Mouse (Mus musculus): ENCODE data around the gene Fanca. TPM values are rescaled to one million over a fixed set of nuclear protein-coding genes. Genes with fewer than 3 reads are reported as not detected.

The Fanca gene
- polyA plus RNA-seq, 1 experiment from 2014 or later: 35.4 TPM

- peaks cover 11% of the 10 kb centered on the region for H3K4me1 ChIP-seq (replicated peaks; ENCODE audit: control insufficient read depth, insufficient read depth, low read length)
- DNase-seq (ENCODE audit: low spot score) (no peak), ATAC-seq (ENCODE audit: low FRiP score) (no peak; the same call in none of the 2 replicates)
- H3K4me3 ChIP-seq (ENCODE audit: low read depth, low read length): peak overlapping the region; percentile 96
- H3K27ac ChIP-seq (ENCODE audit: low read depth, low read length): peak overlapping the region; percentile 85
- WGBS: under 1% methylated on average over 23 of the region's 40 CpGs
- peak overlapping the region; percentile 97 for H3K4me2 ChIP-seq (replicated peaks; ENCODE audit: low read depth, low read length)
- H3K9ac ChIP-seq (ENCODE audit: low read depth, low read length): peak overlapping the region; percentile 98
- no peaks in the 10 kb centered on the region for H3K9me3 ChIP-seq (ENCODE audit: control insufficient read depth, low read length)
- H3K27me3 ChIP-seq (ENCODE audit: control insufficient read depth, insufficient read depth, low read length): no peaks in the 10 kb centered on the region
- H3K36me3 ChIP-seq (ENCODE audit: control insufficient read depth, insufficient read depth, low read length): 0 out of 2 replicates have a peak, but pooled peaks cover 2% of the 10 kb centered on the region
These were observed 64.8 kb downstream of the Fanca start for GRCm38 (mm10) chr8:123253451-123254098.

GRCm38 (mm10) chr8:123252925-123253324, 65.5 kb downstream of the Fanca start:
- Histone ChIP-seq H3K36me3 (ENCODE audit: control insufficient read depth, insufficient read depth, low read length) (0 out of 2 replicates have a peak, but pooled peaks cover 2% of the 10 kb centered on the region), H3K4me3 (ENCODE audit: low read depth, low read length) (peak overlapping the region; percentile 96), H3K4me1 (replicated peaks; ENCODE audit: control insufficient read depth, insufficient read depth, low read length) (peaks cover 11% of the 10 kb centered on the region), H3K27me3 (ENCODE audit: control insufficient read depth, insufficient read depth, low read length) (no peaks in the 10 kb centered on the region), H3K27ac (ENCODE audit: low read depth, low read length) (no peak overlapping the region), H3K9ac (ENCODE audit: low read depth, low read length) (peak overlapping the region; percentile 98; the same call in 1 of the 2 replicates), H3K9me3 (ENCODE audit: control insufficient read depth, low read length) (no peaks in the 10 kb centered on the region), H3K4me2 (replicated peaks; ENCODE audit: low read depth, low read length) (peak overlapping the region; percentile 97; the same call in 1 of the 2 replicates)
- ATAC-seq (ENCODE audit: low FRiP score) (no peak), DNase-seq (ENCODE audit: low spot score) (no peak)
- 74% methylated on average over 4 of the region's 4 CpGs for WGBS

DNA sequence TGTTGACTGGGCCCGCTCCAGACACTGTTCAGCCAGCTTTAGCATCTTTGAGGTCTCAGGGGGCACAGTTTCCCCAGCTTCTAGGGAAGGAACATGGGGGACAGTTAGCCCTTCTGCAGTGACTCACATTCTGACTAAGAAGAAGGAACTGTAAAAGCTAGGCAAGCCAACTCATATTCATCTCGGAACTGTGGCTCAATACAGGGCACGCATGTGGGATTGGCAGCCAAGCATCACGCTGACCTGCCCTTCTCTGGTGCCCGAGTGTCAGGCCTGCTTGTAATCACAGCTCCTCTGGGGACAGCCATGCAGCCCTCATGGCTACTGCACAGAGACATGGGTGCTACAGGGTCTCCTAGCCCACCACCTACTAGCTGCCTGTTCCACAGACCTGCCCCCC, 67.4 kb downstream of the Fanca start:
- 93% methylated on average over 5 of the region's 5 CpGs for WGBS
- peaks cover 11% of the 10 kb centered on the region for H3K4me1 ChIP-seq (replicated peaks; ENCODE audit: control insufficient read depth, insufficient read depth, low read length)
- ATAC-seq (ENCODE audit: low FRiP score) (no peak), DNase-seq (ENCODE audit: low spot score) (no peak)
- no peak overlapping the region for H3K9ac ChIP-seq (ENCODE audit: low read depth, low read length)
- no peaks in the 10 kb centered on the region for H3K9me3 ChIP-seq (ENCODE audit: control insufficient read depth, low read length)
- no peak overlapping the region for H3K4me2 ChIP-seq (replicated peaks; ENCODE audit: low read depth, low read length)
- H3K36me3 ChIP-seq (ENCODE audit: control insufficient read depth, insufficient read depth, low read length): 0 out of 2 replicates have a peak, but pooled peaks cover 4% of the 10 kb centered on the region
- H3K4me3 ChIP-seq (ENCODE audit: low read depth, low read length): no peak overlapping the region
- no peak overlapping the region for H3K27ac ChIP-seq (ENCODE audit: low read depth, low read length)
- no peaks in the 10 kb centered on the region for H3K27me3 ChIP-seq (ENCODE audit: control insufficient read depth, insufficient read depth, low read length)

DNA sequence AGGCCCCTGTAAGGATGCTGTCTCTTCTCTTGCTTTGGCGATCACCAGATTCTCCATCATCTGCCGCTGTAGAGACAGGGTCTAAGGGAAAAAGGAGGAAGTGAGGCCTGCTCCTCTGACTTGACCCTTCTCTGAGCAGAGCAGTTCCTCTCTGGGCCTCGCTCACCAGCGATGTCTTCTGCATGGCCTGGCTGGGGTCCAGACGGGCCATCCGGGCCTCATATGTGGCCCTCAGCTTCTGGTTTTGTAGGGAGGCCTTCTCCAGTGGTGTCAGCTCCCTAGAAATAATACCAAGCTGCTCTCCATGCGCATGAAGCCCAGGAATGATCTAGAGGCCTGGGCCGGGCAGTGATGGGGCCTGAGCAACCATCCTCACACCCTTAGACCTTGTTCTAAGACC, 69.8 kb downstream of the Fanca start:
- WGBS: 94% methylated on average over 8 of the region's 8 CpGs
- H3K9ac ChIP-seq (ENCODE audit: low read depth, low read length): no peak overlapping the region
- no peak overlapping the region for H3K27ac ChIP-seq (ENCODE audit: low read depth, low read length)
- DNase-seq (ENCODE audit: low spot score) (no peak), ATAC-seq (ENCODE audit: low FRiP score) (no peak)
- no peaks in the 10 kb centered on the region for H3K9me3 ChIP-seq (ENCODE audit: control insufficient read depth, low read length)
- H3K36me3 ChIP-seq (ENCODE audit: control insufficient read depth, insufficient read depth, low read length): peaks cover 10% of the 10 kb centered on the region; the same call in 1 of the 2 replicates
- no peaks in the 10 kb centered on the region for H3K27me3 ChIP-seq (ENCODE audit: control insufficient read depth, insufficient read depth, low read length)
- H3K4me1 ChIP-seq (replicated peaks; ENCODE audit: control insufficient read depth, insufficient read depth, low read length): no peaks in the 10 kb centered on the region; the same call in 1 of the 2 replicates
- no peak overlapping the region for H3K4me3 ChIP-seq (ENCODE audit: low read depth, low read length)
- H3K4me2 ChIP-seq (replicated peaks; ENCODE audit: low read depth, low read length): no peak overlapping the region

- H3K4me2 ChIP-seq (replicated peaks; ENCODE audit: low read depth, low read length): no peak overlapping the region
- 94% methylated on average over 6 of the region's 6 CpGs for WGBS
- no peak overlapping the region for H3K4me3 ChIP-seq (ENCODE audit: low read depth, low read length)
- no peaks in the 10 kb centered on the region for H3K4me1 ChIP-seq (replicated peaks; ENCODE audit: control insufficient read depth, insufficient read depth, low read length)
- H3K27me3 ChIP-seq (ENCODE audit: control insufficient read depth, insufficient read depth, low read length): no peaks in the 10 kb centered on the region
- no peak overlapping the region for H3K9ac ChIP-seq (ENCODE audit: low read depth, low read length)
- H3K27ac ChIP-seq (ENCODE audit: low read depth, low read length): no peak overlapping the region
- no peaks in the 10 kb centered on the region for H3K9me3 ChIP-seq (ENCODE audit: control insufficient read depth, low read length)
- H3K36me3 ChIP-seq (ENCODE audit: control insufficient read depth, insufficient read depth, low read length): peaks cover 10% of the 10 kb centered on the region; the same call in 1 of the 2 replicates
- no peak for DNase-seq (ENCODE audit: low spot score)
- ATAC-seq (ENCODE audit: low FRiP score): no peak
These were observed 70.6 kb downstream of the Fanca start for GRCm38 (mm10) chr8:123247748-123248147.

DNA sequence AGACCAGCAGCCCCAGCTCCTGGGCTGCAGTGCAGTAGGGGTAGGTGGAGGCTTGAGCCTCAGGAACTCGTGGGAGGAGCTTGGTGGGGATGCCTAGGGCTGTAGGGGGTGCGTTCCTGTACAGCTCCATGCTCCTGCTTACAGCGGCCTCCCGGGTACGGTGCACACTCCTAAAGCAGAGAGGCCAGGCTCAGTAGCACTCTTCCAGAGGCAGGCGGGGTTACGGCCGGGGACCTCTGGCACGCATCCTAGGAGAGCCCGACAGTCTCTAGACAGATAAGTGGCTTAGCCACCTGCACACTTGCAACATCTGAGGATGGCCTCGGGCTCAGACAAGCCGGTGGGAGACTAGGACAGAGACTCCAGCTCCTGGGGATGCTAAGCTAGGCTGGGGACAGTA, 72.8 kb downstream of the Fanca start:
- Histone ChIP-seq H3K9me3 (ENCODE audit: control insufficient read depth, low read length) (no peaks in the 10 kb centered on the region), H3K4me1 (replicated peaks; ENCODE audit: control insufficient read depth, insufficient read depth, low read length) (no peaks in the 10 kb centered on the region), H3K4me3 (ENCODE audit: low read depth, low read length) (no peak overlapping the region), H3K36me3 (ENCODE audit: control insufficient read depth, insufficient read depth, low read length) (peaks cover 10% of the 10 kb centered on the region; the same call in 1 of the 2 replicates), H3K4me2 (replicated peaks; ENCODE audit: low read depth, low read length) (no peak overlapping the region), H3K27ac (ENCODE audit: low read depth, low read length) (no peak overlapping the region), H3K27me3 (ENCODE audit: control insufficient read depth, insufficient read depth, low read length) (no peaks in the 10 kb centered on the region), H3K9ac (ENCODE audit: low read depth, low read length) (no peak overlapping the region)
- WGBS: 85% methylated on average over 12 of the region's 12 CpGs
- ATAC-seq (ENCODE audit: low FRiP score) (no peak), DNase-seq (ENCODE audit: low spot score) (no peak)

DNA sequence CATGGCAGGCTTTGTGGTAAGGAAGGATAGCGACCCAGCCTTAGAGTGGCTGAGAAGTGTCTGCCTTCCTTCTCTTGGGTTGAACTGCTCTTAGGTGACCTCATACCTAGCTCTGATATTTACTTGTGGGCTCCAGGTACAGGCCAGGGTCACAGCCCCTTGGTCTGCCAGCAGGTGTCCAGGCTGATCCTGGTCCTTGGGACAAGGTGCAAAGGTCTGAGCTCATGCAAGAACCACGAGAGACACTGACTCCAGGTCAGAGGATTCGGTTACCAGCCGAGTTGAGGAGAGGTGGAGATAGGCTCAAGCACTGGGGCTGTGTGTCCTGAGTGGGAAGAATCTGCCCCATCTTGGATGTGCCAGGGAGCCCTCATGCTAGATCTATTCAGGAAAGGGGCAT, 74.0 kb downstream of the Fanca start:
- ATAC-seq (ENCODE audit: low FRiP score) (no peak), DNase-seq (ENCODE audit: low spot score) (no peak)
- H3K36me3 ChIP-seq (ENCODE audit: control insufficient read depth, insufficient read depth, low read length): peaks cover 10% of the 10 kb centered on the region; the same call in 1 of the 2 replicates
- no peak overlapping the region for H3K4me2 ChIP-seq (replicated peaks; ENCODE audit: low read depth, low read length)
- H3K9me3 ChIP-seq (ENCODE audit: control insufficient read depth, low read length): no peaks in the 10 kb centered on the region
- H3K27me3 ChIP-seq (ENCODE audit: control insufficient read depth, insufficient read depth, low read length): no peaks in the 10 kb centered on the region
- WGBS: 95% methylated on average over 4 of the region's 4 CpGs
- H3K4me1 ChIP-seq (replicated peaks; ENCODE audit: control insufficient read depth, insufficient read depth, low read length): no peaks in the 10 kb centered on the region
- no peak overlapping the region for H3K27ac ChIP-seq (ENCODE audit: low read depth, low read length)
- no peak overlapping the region for H3K9ac ChIP-seq (ENCODE audit: low read depth, low read length)
- H3K4me3 ChIP-seq (ENCODE audit: low read depth, low read length): no peak overlapping the region

DNA sequence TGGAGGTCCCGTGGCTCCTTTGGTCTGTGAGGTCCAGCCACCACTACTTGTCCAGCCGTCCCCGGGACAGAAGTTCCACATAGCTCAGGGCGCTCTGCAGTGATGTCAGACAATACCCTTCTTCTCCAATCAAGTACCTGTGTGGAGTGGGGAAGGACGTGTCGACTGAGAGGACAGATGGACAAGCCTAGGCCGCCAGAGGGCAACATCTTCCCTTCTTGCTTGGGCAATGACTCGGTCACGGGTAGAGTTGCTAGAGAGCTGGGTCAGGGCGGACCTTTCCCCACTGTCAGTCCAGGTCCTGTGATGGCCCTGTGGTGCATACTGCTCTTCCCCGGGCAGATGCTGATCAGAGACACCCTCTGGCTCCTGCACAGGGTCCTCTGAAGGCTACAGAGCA, 75.3 kb downstream of the Fanca start:
- WGBS: 71% methylated on average over 11 of the region's 11 CpGs
- no peak overlapping the region for H3K4me2 ChIP-seq (replicated peaks; ENCODE audit: low read depth, low read length)
- peaks cover 10% of the 10 kb centered on the region; the same call in 1 of the 2 replicates for H3K36me3 ChIP-seq (ENCODE audit: control insufficient read depth, insufficient read depth, low read length)
- H3K4me1 ChIP-seq (replicated peaks; ENCODE audit: control insufficient read depth, insufficient read depth, low read length): no peaks in the 10 kb centered on the region
- H3K9ac ChIP-seq (ENCODE audit: low read depth, low read length): no peak overlapping the region
- ATAC-seq (ENCODE audit: low FRiP score) (no peak), DNase-seq (ENCODE audit: low spot score) (no peak)
- H3K9me3 ChIP-seq (ENCODE audit: control insufficient read depth, low read length): no peaks in the 10 kb centered on the region
- H3K4me3 ChIP-seq (ENCODE audit: low read depth, low read length): no peak overlapping the region
- no peak overlapping the region for H3K27ac ChIP-seq (ENCODE audit: low read depth, low read length)
- no peaks in the 10 kb centered on the region for H3K27me3 ChIP-seq (ENCODE audit: control insufficient read depth, insufficient read depth, low read length)

Data from hindbrain, embryonic 11.5 days (tissue).